20 mouse cellular contexts compared by ENCODE assay signal in the genomic region with DNA sequence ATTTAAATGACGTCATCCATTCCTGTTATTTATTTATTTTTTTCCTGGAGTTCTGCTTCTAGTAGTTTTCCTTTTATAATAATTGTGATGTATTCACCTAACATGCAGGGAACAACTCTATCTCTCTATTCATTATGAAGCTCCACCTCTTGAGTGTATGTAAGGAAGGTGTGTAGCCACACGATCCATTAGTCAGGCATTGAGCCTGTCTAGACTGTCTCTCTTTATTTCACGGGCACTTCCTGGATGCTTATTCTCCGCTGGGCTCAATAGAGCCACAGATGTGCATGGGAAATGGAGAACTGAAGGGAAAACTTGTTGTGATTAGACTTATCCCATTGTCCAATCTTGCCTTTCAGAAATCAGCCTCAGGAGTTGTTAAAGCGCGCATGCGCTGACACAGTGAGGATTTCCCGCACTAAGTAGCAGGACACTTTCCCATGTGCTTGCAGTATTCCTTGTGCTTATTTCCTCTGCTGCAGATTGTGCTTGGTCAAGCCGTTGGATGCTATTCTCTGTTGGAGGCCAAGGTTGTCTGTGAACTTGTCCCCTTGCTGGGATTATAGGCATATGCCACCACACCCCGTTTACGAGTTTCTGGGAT.
"Had no signal": no experiment of that assay in that cellular context is flagged by ENCODE, and none has a peak within 500 bp of the region (broad histone marks: within the 10 kb centered on the region; RNA-seq: fewer than 3 reads in every experiment).

No protein-coding gene starts in this region.

- H3K9me3 ChIP-seq: limb, embryonic 10.5 days; limb, embryonic 13.5 days; liver, embryonic 12.5 days; liver, embryonic 15.5 days; lung, embryonic 15.5 days; neural tube, embryonic 13.5 days had no signal

- H3K36me3 ChIP-seq: limb, embryonic 10.5 days; limb, embryonic 13.5 days; liver, embryonic 12.5 days; liver, embryonic 15.5 days; lung, embryonic 15.5 days; neural tube, embryonic 13.5 days had no signal

- H3K9ac ChIP-seq: limb, embryonic 13.5 days; liver, embryonic 12.5 days; liver, embryonic 15.5 days; lung, embryonic 15.5 days; neural tube, embryonic 13.5 days had no signal

- H3K4me3 ChIP-seq: layer of hippocampus, adult 2 months; limb, embryonic 10.5 days; limb, embryonic 13.5 days; liver, embryonic 12.5 days; liver, embryonic 15.5 days; lung, embryonic 15.5 days; myocyte; neural tube, embryonic 13.5 days had no signal

- ATAC-seq: intestine, postnatal 0 days; liver, embryonic 12.5 days had no signal

- H3K27ac ChIP-seq: kidney, postnatal 0 days; layer of hippocampus, adult 2 months; limb, embryonic 10.5 days; limb, embryonic 13.5 days; liver, embryonic 12.5 days; liver, embryonic 15.5 days; lung, embryonic 15.5 days; neural tube, embryonic 13.5 days had no signal

- H3K4me2 ChIP-seq: limb, embryonic 13.5 days; liver, embryonic 12.5 days; liver, embryonic 15.5 days; lung, embryonic 15.5 days; neural tube, embryonic 13.5 days had no signal

- H3K4me1 ChIP-seq: limb, embryonic 13.5 days; liver, embryonic 12.5 days; liver, embryonic 15.5 days; lung, embryonic 15.5 days had no signal

- H3K27me3 ChIP-seq: limb, embryonic 13.5 days; liver, embryonic 12.5 days; liver, embryonic 15.5 days; lung, embryonic 15.5 days; neural tube, embryonic 13.5 days had no signal

- DNase-seq: kidney, adult 2 months; kidney, postnatal 25 days; layer of hippocampus, adult 9-11 months; liver; lung, adult 18-20 months; lung, postnatal 10 days; lung, postnatal 36 days; right cerebral cortex, postnatal 25 days; thymus, adult 18-20 months; thymus, postnatal 36 days had no signal
